Mouse (Mus musculus) neural tube, embryonic 14.5 days (tissue): ENCODE data around the gene 2510009E07Rik. TPM values are rescaled to one million over a fixed set of nuclear protein-coding genes. Genes with fewer than 3 reads are reported as not detected.
A peak's percentile ranks its signal among the peaks of the same experiment; 100 is the strongest.

Source experiments
- ATAC-seq: fragments of 200-750 bp; cut with Nextera tagmentation; 2 replicates; pipeline ENCODE4 v1.8.0; 2017; ENCODE audit warnings: low read depth, mild to moderate bottlenecking, moderate TSS enrichment, moderate library complexity
- H3K27ac ChIP-seq: fragments of 300-500 bp; sonication (generic); 2 replicates; pipeline ENCODE4 v1.5.1; 2014; ENCODE audit warnings: low read depth, mild to moderate bottlenecking, control low read depth, low read length, moderate library complexity, mixed read lengths
- H3K27me3 ChIP-seq: fragments of 300-500 bp; sonication (generic); 2 replicates; pipeline ENCODE4 v1.6.1; 2014; ENCODE audit warnings: low read length; ENCODE audit not compliant: control insufficient read depth, insufficient read depth
- H3K36me3 ChIP-seq: fragments of 300-500 bp; sonication (generic); 2 replicates; pipeline ENCODE4 v1.6.1; 2014; ENCODE audit warnings: low read length, mixed read lengths; ENCODE audit not compliant: control insufficient read depth, insufficient read depth
- H3K4me1 ChIP-seq: fragments of 300-500 bp; sonication (generic); 2 replicates; pipeline ENCODE4 v1.6.1; 2014; ENCODE audit warnings: low read length; ENCODE audit not compliant: control insufficient read depth, insufficient read depth
- H3K4me2 ChIP-seq: fragments of 300-500 bp; sonication (generic); 2 replicates; pipeline ENCODE4 v1.6.1; 2014; ENCODE audit warnings: mild to moderate bottlenecking, low read depth, low read length, control low read depth
- H3K4me3 ChIP-seq: fragments of 300-500 bp; sonication (generic); 2 replicates; pipeline ENCODE4 v1.5.1; 2014; ENCODE audit warnings: low read depth, low read length, control low read depth, mixed read lengths
- H3K9ac ChIP-seq: fragments of 300-500 bp; sonication (generic); replicated peaks from 2 replicates; pipeline ENCODE4 v1.6.1; 2014; ENCODE audit warnings: low read depth, mild to moderate bottlenecking, control low read depth, low read length, mixed read lengths
- H3K9me3 ChIP-seq: fragments of 300-500 bp; sonication (generic); 2 replicates; pipeline ENCODE4 v1.6.1; 2016; ENCODE audit warnings: low read length; ENCODE audit not compliant: control insufficient read depth
- WGBS: fragments of 180-500 bp; shearing (Covaris S2); extraction: QIAGEN DNeasy Blood & Tissue Kit; methylation state at CpG from one replicate; pipeline ENCODE4 v1.1.7; 2014; 5-methylcytosine and 5-hydroxymethylcytosine counted together
- polyA plus RNA-seq: library from polyadenylated mRNA; unstranded; fragments of >200 nt; fragmentation: Nextera tagmentation; extraction: Ambion mirVana; gene quantifications from 2 replicates; pipeline ENCODE4 v1.2.1, GENCODE M21; 2014

The 2510009E07Rik gene
- polyA plus RNA-seq, 1 experiment from 2014 or later, result 43.7 TPM

DNA sequence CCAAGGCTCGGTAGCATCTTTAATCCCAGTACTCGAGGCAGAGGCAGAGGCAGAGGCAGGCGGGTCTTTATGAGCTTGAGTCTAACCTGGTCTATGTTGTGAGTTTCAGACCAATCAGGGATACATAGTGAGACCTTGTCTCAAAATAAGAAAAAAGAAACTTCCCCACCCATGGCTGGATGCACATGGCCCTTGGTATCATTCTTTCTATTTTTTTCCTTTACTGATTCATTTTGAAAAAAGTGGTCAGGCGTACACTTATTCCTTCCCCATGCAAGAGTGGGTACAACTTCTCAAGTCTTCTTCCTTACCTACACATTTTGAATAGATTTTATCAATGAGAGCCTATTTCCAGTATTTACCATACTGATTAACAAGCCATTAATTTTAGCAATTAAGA, 84.0 kb downstream of the 2510009E07Rik start:
- Histone ChIP-seq H3K27ac (no peak overlapping the region), H3K4me1 (peaks cover 4% of the 10 kb centered on the region; the same call in 1 of the 2 replicates), H3K9me3 (no peaks in the 10 kb centered on the region), H3K4me3 (no peak overlapping the region), H3K36me3 (no peaks in the 10 kb centered on the region), H3K27me3 (no peaks in the 10 kb centered on the region), H3K4me2 (no peak overlapping the region), H3K9ac (no peak overlapping the region)
- ATAC-seq, result no peak
- WGBS, result 92% methylated on average over 4 of the region's 4 CpGs

DNA sequence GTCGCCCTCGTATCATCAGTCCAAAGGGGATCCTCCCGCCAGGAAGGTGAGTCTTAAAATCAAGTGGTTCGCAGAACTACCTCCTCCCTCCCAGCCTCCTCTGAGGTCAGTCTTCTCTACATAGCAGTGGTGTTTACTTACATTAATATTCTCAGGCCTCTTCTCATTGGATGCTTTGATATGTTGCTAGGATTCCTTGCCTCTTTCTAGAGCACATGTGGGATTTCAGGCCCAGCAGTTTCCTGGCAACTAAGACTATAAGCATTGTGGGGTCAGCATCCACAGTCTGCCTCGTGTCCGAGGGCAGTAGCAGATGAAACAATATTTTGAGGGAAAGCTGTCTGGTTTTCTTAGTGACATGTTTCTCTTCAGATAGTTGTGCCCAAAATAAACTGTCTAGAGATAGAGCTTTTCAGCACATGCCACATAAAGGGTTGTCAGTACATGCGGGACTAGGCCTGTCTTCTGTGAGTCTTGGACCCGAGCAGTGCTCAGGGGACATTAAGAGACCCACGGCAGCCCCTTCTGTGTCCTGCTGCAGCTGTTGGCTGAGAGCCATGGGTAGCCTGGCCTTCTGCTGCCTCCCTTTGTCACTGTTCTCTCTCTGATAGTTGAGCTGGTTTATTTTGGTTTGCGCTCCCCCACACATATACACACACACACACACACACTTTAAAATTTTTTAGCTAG, 86.1 kb downstream of the 2510009E07Rik start:
- 58% methylated on average over 10 of the region's 10 CpGs for WGBS
- peak; percentile 56; the same call in 1 of the 2 replicates for ATAC-seq

DNA sequence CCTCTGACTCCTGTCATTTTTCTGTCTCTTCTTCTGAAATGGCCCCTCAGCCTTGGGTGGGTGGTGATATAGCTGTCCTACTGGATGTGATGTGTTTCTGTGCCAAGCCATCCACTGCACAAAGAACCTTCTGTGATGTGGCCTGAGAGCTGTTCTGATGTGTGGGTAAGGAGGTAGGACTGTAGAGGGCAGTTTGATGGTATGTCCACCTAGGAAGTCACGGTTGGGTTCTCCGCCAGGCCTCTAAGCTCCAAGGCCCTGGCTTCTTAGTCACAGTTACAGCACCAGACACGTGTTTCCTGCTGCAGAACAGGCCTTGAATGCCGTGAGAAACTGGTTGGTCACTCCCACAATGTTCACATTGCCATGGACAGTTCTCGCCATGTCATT, 86.8 kb downstream of the 2510009E07Rik start:
- Histone ChIP-seq H3K4me1 (peaks cover 4% of the 10 kb centered on the region; the same call in 1 of the 2 replicates), H3K4me2 (no peak overlapping the region), H3K27ac (no peak overlapping the region), H3K4me3 (no peak overlapping the region), H3K36me3 (no peaks in the 10 kb centered on the region), H3K9me3 (no peaks in the 10 kb centered on the region), H3K9ac (no peak overlapping the region), H3K27me3 (no peaks in the 10 kb centered on the region)
- no peak for ATAC-seq
- WGBS, result 85% methylated on average over 5 of the region's 5 CpGs

More for the DNA sequence above, 86.1 kb downstream of the 2510009E07Rik start:
- Histone ChIP-seq H3K4me3 (no peak overlapping the region), H3K9ac (no peak overlapping the region), H3K27ac (peak overlapping the region; percentile 36; the same call in 1 of the 2 replicates), H3K4me2 (no peak overlapping the region), H3K36me3 (no peaks in the 10 kb centered on the region), H3K27me3 (no peaks in the 10 kb centered on the region), H3K4me1 (peaks cover 4% of the 10 kb centered on the region; the same call in 1 of the 2 replicates), H3K9me3 (no peaks in the 10 kb centered on the region)

DNA sequence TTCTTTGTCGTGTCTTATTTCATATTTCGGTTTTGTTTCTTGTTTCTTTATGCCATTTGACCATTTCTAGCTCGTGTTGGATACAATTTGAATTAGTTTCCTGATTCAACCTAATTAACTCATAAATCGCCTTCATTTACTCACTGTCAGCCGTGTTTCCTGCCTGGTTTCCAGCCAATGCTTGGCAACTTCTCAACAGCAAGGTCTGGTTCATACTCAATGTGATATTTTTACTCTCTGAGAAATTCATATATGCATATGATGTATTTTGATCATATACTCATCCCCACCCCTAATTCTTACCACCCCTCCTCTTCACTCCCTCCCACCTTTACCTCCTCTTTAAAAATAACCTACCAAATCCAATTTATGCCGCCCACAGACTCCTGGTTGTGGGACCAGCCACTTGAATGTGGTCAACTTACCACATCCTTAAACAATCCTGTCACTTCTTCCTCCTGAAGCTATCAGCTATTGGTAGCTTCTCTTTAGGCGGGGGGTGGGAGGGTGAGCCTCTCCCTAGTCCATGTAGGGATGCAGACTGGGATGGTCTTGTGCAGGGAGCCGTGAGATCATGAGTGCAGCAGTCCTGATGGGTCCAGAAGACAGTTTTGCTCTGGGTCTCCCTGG, 87.3 kb downstream of the 2510009E07Rik start:
- no peak overlapping the region for H3K9ac ChIP-seq
- 74% methylated on average over 8 of the region's 8 CpGs for WGBS
- no peak overlapping the region for H3K4me3 ChIP-seq
- H3K27ac ChIP-seq, result no peak overlapping the region
- no peak for ATAC-seq
- no peak overlapping the region for H3K4me2 ChIP-seq
- H3K4me1 ChIP-seq, result peaks cover 4% of the 10 kb centered on the region; the same call in 1 of the 2 replicates
- no peaks in the 10 kb centered on the region for H3K9me3 ChIP-seq
- no peaks in the 10 kb centered on the region for H3K36me3 ChIP-seq
- no peaks in the 10 kb centered on the region for H3K27me3 ChIP-seq

DNA sequence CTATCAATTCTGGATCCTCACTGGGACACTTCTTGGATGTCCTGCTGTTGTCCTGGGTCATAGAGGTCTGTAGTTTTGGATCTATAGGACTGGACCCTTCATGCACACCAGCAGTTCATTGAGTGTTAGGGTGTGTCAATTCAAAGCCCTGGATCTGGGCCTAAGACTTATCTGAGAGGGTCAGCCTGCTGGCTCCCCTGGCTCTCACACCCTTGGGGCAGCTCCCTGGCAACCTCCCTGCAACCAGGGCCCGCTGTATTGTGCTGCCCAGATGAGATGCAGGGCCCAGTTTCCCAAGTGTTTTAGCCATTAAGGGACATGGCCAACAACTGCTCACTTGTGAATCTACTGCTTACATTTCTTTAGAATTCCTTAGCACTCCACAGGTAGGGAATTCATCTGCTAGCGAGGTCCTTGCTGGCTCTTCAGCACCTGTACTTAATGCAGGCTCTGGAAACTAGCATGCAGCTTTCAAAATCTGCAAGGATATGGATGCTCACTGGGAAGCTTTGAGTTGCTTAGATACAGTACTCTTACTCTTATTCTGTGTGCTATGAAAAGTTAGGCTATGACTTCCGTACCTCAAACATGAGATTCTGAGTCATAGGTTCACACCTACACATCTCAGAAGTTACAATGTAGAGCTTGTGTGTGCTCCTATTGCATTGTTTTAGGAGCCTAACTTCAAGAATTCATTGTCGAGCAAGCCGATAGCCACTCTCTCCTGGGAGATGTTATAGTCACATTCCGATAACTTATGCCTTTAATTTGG, 88.0 kb downstream of the 2510009E07Rik start:
- ATAC-seq, result no peak
- Histone ChIP-seq H3K36me3 (no peaks in the 10 kb centered on the region), H3K4me3 (no peak overlapping the region), H3K9me3 (no peaks in the 10 kb centered on the region), H3K27ac (no peak overlapping the region), H3K4me2 (no peak overlapping the region), H3K4me1 (peaks cover 4% of the 10 kb centered on the region; the same call in 1 of the 2 replicates), H3K27me3 (no peaks in the 10 kb centered on the region), H3K9ac (no peak overlapping the region)
- 79% methylated on average over 6 of the region's 6 CpGs for WGBS

DNA sequence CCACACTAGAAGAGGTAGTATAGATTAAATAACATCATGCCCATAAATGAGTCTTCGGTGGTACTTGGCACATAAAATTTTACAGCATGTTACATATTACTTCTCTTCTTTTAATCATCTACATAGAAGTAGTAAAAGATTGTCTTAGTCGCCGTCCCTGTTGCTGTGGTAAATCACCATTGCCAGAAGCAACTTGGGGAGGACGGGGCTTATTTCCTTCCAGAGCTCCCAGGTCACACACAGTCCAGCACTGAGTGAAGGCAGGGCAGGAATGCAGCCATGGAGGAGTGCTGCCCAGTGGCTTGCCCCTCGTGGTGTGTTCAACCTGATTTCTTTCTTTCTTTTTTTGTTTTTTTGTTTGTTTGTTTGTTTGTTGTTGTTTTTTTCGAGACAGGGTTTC, 90.1 kb downstream of the 2510009E07Rik start:
- Histone ChIP-seq H3K4me2 (no peak overlapping the region), H3K27me3 (no peaks in the 10 kb centered on the region), H3K36me3 (no peaks in the 10 kb centered on the region), H3K4me3 (no peak overlapping the region), H3K9me3 (no peaks in the 10 kb centered on the region), H3K4me1 (peaks cover 4% of the 10 kb centered on the region; the same call in 1 of the 2 replicates), H3K9ac (no peak overlapping the region), H3K27ac (no peak overlapping the region)
- 82% methylated on average over 6 of the region's 6 CpGs for WGBS
- no peak for ATAC-seq

Other genes with a start within 250 kb of the 2510009E07Rik start
- 2.0 and 2.4 TPM in 2 replicates for gene Ehhadh, start 93.1 kb upstream of the 2510009E07Rik start, polyA plus RNA-seq
- 10.7 and 13.0 TPM in 2 replicates for gene Map3k13, start 99.7 kb upstream of the 2510009E07Rik start, polyA plus RNA-seq